Mouse (Mus musculus): ENCODE measurements around the gene Ceacam10. TPM values are rescaled to one million over a fixed set of nuclear protein-coding genes. Genes with fewer than 3 reads are reported as not detected.
"Not testable (repeated sequence)": the region's sequence is repeated elsewhere in the genome, so short reads cannot be mapped to it uniquely, and the experiment has no call there.

Gene Ceacam10
- not detected in 2 replicates for polyA plus RNA-seq (2015; fragmentation: Nextera tagmentation; extraction: Ambion mirVana)

GRCm38 (mm10) chr7:24776918-24777317 lies at the start of gene Ceacam10:
Gene Ceacam10 (plus strand): TSS chr7:24777206.
- not testable (repeated sequence) for H3K36me3 ChIP-seq; H3K4me2 ChIP-seq; H3K4me1 ChIP-seq; H3K27me3 ChIP-seq (replicated peaks); ATAC-seq (ENCODE audit: extremely low read depth, insufficient number of reproducible peaks, low FRiP score, low TSS enrichment); H3K27ac ChIP-seq (replicated peaks); H3K9ac ChIP-seq; H3K9me3 ChIP-seq; H3K4me3 ChIP-seq
- 23% methylated on average over 4 of the region's 4 CpGs for WGBS

- Histone ChIP-seq H3K4me1 (no peaks in the 10 kb centered on the region), H3K27me3 (replicated peaks) (peaks cover 17% of the 10 kb centered on the region), H3K27ac (replicated peaks) (no peak overlapping the region), H3K4me2 (no peak overlapping the region), H3K36me3 (no peaks in the 10 kb centered on the region), H3K9ac (no peak overlapping the region), H3K9me3 (peaks cover 2% of the 10 kb centered on the region), H3K4me3 (no peak overlapping the region)
- WGBS, result 15% methylated on average over 17 of the region's 17 CpGs
- ATAC-seq (ENCODE audit: extremely low read depth, insufficient number of reproducible peaks, low FRiP score, low TSS enrichment), result no peak
Measured at GRCm38 (mm10) chr7:24735970-24736670, 40.9 kb upstream of the Ceacam10 start.

GRCm38 (mm10) chr7:24750695-24751094 lies 26.3 kb upstream of the Ceacam10 start:
- Histone ChIP-seq H3K36me3 (no peaks in the 10 kb centered on the region), H3K4me3 (no peak overlapping the region), H3K4me2 (no peak overlapping the region), H3K9me3 (no peaks in the 10 kb centered on the region), H3K27me3 (replicated peaks) (peaks cover 10% of the 10 kb centered on the region; the same call in 1 of the 2 replicates), H3K4me1 (0 out of 2 replicates have a peak, but pooled peaks cover 4% of the 10 kb centered on the region), H3K27ac (replicated peaks) (no peak overlapping the region), H3K9ac (no peak overlapping the region)
- no peak for ATAC-seq (ENCODE audit: extremely low read depth, insufficient number of reproducible peaks, low FRiP score, low TSS enrichment)
- 21% methylated on average over 4 of the region's 4 CpGs for WGBS

GRCm38 (mm10) chr7:24751610-24752009 lies 25.4 kb upstream of the Ceacam10 start:
- no peak for ATAC-seq (ENCODE audit: extremely low read depth, insufficient number of reproducible peaks, low FRiP score, low TSS enrichment)
- Histone ChIP-seq H3K4me2 (no peak overlapping the region), H3K4me3 (no peak overlapping the region), H3K27me3 (replicated peaks) (peaks cover 10% of the 10 kb centered on the region; the same call in 1 of the 2 replicates), H3K9ac (no peak overlapping the region), H3K36me3 (no peaks in the 10 kb centered on the region), H3K27ac (replicated peaks) (no peak overlapping the region), H3K9me3 (no peaks in the 10 kb centered on the region), H3K4me1 (0 out of 2 replicates have a peak, but pooled peaks cover 4% of the 10 kb centered on the region)
- 72% methylated on average over 2 of the region's 2 CpGs for WGBS

GRCm38 (mm10) chr7:24753476-24753875 lies 23.5 kb upstream of the Ceacam10 start:
- Histone ChIP-seq H3K4me1 (0 out of 2 replicates have a peak, but pooled peaks cover 4% of the 10 kb centered on the region), H3K9me3 (no peaks in the 10 kb centered on the region), H3K4me2 (no peak overlapping the region), H3K36me3 (no peaks in the 10 kb centered on the region), H3K27me3 (replicated peaks) (peaks cover 10% of the 10 kb centered on the region; the same call in 1 of the 2 replicates), H3K27ac (replicated peaks) (no peak overlapping the region), H3K4me3 (no peak overlapping the region), H3K9ac (no peak overlapping the region)
- no peak for ATAC-seq (ENCODE audit: extremely low read depth, insufficient number of reproducible peaks, low FRiP score, low TSS enrichment)
- WGBS, result 62% methylated on average over 5 of the region's 5 CpGs

GRCm38 (mm10) chr7:24758520-24758919 lies 18.5 kb upstream of the Ceacam10 start:
- Histone ChIP-seq H3K9ac (no peak overlapping the region), H3K27me3 (replicated peaks) (peaks cover 14% of the 10 kb centered on the region; the same call in 1 of the 2 replicates), H3K4me2 (no peak overlapping the region), H3K4me1 (no peaks in the 10 kb centered on the region), H3K4me3 (no peak overlapping the region), H3K9me3 (no peaks in the 10 kb centered on the region), H3K36me3 (no peaks in the 10 kb centered on the region), H3K27ac (replicated peaks) (no peak overlapping the region)
- no peak for ATAC-seq (ENCODE audit: extremely low read depth, insufficient number of reproducible peaks, low FRiP score, low TSS enrichment)
- WGBS, result 54% methylated on average over 1 of the region's 1 CpGs

- no peak within 1 kb of the TSS for H3K4me3 ChIP-seq
- H3K27ac ChIP-seq (replicated peaks), result no peak within 1 kb of the TSS
- no peaks in the 10 kb centered on the region for H3K4me1 ChIP-seq
- H3K36me3 ChIP-seq, result no peaks in the 10 kb centered on the region
- H3K9ac ChIP-seq, result no peak within 1 kb of the TSS
- H3K4me2 ChIP-seq, result no peak within 1 kb of the TSS
- no peak for ATAC-seq (ENCODE audit: extremely low read depth, insufficient number of reproducible peaks, low FRiP score, low TSS enrichment)
- H3K27me3 ChIP-seq (replicated peaks), result 0 out of 2 replicates have a peak, but pooled peaks cover 10% of the 10 kb centered on the region
- no peaks in the 10 kb centered on the region for H3K9me3 ChIP-seq
- WGBS, result 59% methylated on average over 6 of the region's 6 CpGs
Measured at GRCm38 (mm10) chr7:24760211-24760610, 16.8 kb upstream of the Ceacam10 start, which contains the start of gene Cd177. Gene Cd177 (minus strand): TSS chr7:24760311.

- Histone ChIP-seq H3K4me3 (no peak overlapping the region), H3K9me3 (no peaks in the 10 kb centered on the region), H3K4me2 (no peak overlapping the region), H3K27ac (replicated peaks) (no peak overlapping the region), H3K9ac (no peak overlapping the region), H3K36me3 (no peaks in the 10 kb centered on the region), H3K27me3 (replicated peaks) (0 out of 2 replicates have a peak, but pooled peaks cover 10% of the 10 kb centered on the region), H3K4me1 (no peaks in the 10 kb centered on the region)
- no peak for ATAC-seq (ENCODE audit: extremely low read depth, insufficient number of reproducible peaks, low FRiP score, low TSS enrichment)
- 67% methylated on average over 6 of the region's 6 CpGs for WGBS
Measured at GRCm38 (mm10) chr7:24761161-24761560, 15.8 kb upstream of the Ceacam10 start.

GRCm38 (mm10) chr7:24762574-24762973 lies 14.4 kb upstream of the Ceacam10 start:
- no peak for ATAC-seq (ENCODE audit: extremely low read depth, insufficient number of reproducible peaks, low FRiP score, low TSS enrichment)
- Histone ChIP-seq H3K36me3 (no peaks in the 10 kb centered on the region), H3K4me1 (no peaks in the 10 kb centered on the region), H3K27ac (replicated peaks) (no peak overlapping the region), H3K9me3 (no peaks in the 10 kb centered on the region), H3K4me2 (no peak overlapping the region), H3K27me3 (replicated peaks) (0 out of 2 replicates have a peak, but pooled peaks cover 10% of the 10 kb centered on the region), H3K4me3 (no peak overlapping the region), H3K9ac (no peak overlapping the region)
- 77% methylated on average over 8 of the region's 8 CpGs for WGBS

GRCm38 (mm10) chr7:24771361-24771760 lies 5.6 kb upstream of the Ceacam10 start:
- Histone ChIP-seq H3K4me3 (no peak overlapping the region), H3K27me3 (replicated peaks) (no peaks in the 10 kb centered on the region), H3K36me3 (no peaks in the 10 kb centered on the region), H3K9me3 (no peaks in the 10 kb centered on the region; the same call in 1 of the 2 replicates), H3K4me1 (no peaks in the 10 kb centered on the region), H3K9ac (no peak overlapping the region), H3K4me2 (no peak overlapping the region), H3K27ac (replicated peaks) (no peak overlapping the region)
- ATAC-seq (ENCODE audit: extremely low read depth, insufficient number of reproducible peaks, low FRiP score, low TSS enrichment), result no peak

- WGBS, result 30% methylated on average over 3 of the region's 3 CpGs
- Histone ChIP-seq H3K4me3 (no peak overlapping the region), H3K27ac (replicated peaks) (no peak overlapping the region), H3K4me1 (no peaks in the 10 kb centered on the region), H3K4me2 (no peak overlapping the region), H3K36me3 (no peaks in the 10 kb centered on the region), H3K9ac (no peak overlapping the region), H3K9me3 (no peaks in the 10 kb centered on the region; the same call in 1 of the 2 replicates), H3K27me3 (replicated peaks) (no peaks in the 10 kb centered on the region)
- ATAC-seq (ENCODE audit: extremely low read depth, insufficient number of reproducible peaks, low FRiP score, low TSS enrichment), result no peak
Measured at GRCm38 (mm10) chr7:24773942-24774535, 3.0 kb upstream of the Ceacam10 start.
